Mouse (Mus musculus): ENCODE data around the gene Chmp4b. TPM values are rescaled to one million over a fixed set of nuclear protein-coding genes. Genes with fewer than 3 reads are reported as not detected.

Gene Chmp4b
- total and polyA plus RNA-seq, 2 experiments from 2014 or later: 35.9 to 113 TPM

GRCm38 (mm10) chr2:154639115-154639514, 12.4 kb upstream of the Chmp4b start:
- no peak for TF ChIP-seq CTCF (IDR thresholded peaks at IDR 0.05; ENCODE audit: low read depth)
- H3K9ac ChIP-seq (replicated peaks; ENCODE audit: low read length): no peak overlapping the region
- no peak overlapping the region for H3K4me3 ChIP-seq (ENCODE audit: low read length)
- 90% methylated on average over 4 of the region's 4 CpGs for WGBS
- no peaks in the 10 kb centered on the region for H3K4me1 ChIP-seq (ENCODE audit: insufficient read depth, low read length)
- peaks cover 42% of the 10 kb centered on the region for H3K36me3 ChIP-seq (ENCODE audit: insufficient read depth, low read length)
- H3K27me3 ChIP-seq (ENCODE audit: insufficient read depth, low read length): no peaks in the 10 kb centered on the region
- H3K4me2 ChIP-seq (ENCODE audit: low read depth, low read length): no peak overlapping the region
- H3K27ac ChIP-seq: no peak overlapping the region
- no peak for ATAC-seq
- H3K9me3 ChIP-seq (ENCODE audit: low read length): no peaks in the 10 kb centered on the region
- DNase-seq (ENCODE audit: low spot score): no peak

GRCm38 (mm10) chr2:154641176-154641575, 10.3 kb upstream of the Chmp4b start:
- ATAC-seq (no peak), DNase-seq (ENCODE audit: low spot score) (no peak)
- no peak overlapping the region for H3K9ac ChIP-seq (replicated peaks; ENCODE audit: low read length)
- H3K4me3 ChIP-seq (ENCODE audit: low read length): no peak overlapping the region
- H3K27me3 ChIP-seq (ENCODE audit: insufficient read depth, low read length): no peaks in the 10 kb centered on the region
- H3K9me3 ChIP-seq (ENCODE audit: low read length): no peaks in the 10 kb centered on the region
- H3K4me2 ChIP-seq (ENCODE audit: low read depth, low read length): no peak overlapping the region
- H3K4me1 ChIP-seq (ENCODE audit: insufficient read depth, low read length): no peaks in the 10 kb centered on the region
- H3K36me3 ChIP-seq (ENCODE audit: insufficient read depth, low read length): peaks cover 60% of the 10 kb centered on the region
- H3K27ac ChIP-seq: no peak overlapping the region
- no peak for TF ChIP-seq CTCF (IDR thresholded peaks at IDR 0.05; ENCODE audit: low read depth)
- WGBS: 80% methylated on average over 8 of the region's 8 CpGs

GRCm38 (mm10) chr2:154642005-154642459, 9.5 kb upstream of the Chmp4b start:
- ATAC-seq (no peak), DNase-seq (ENCODE audit: low spot score) (no peak)
- H3K27ac ChIP-seq: no peak overlapping the region
- H3K4me2 ChIP-seq (ENCODE audit: low read depth, low read length): no peak overlapping the region
- H3K9me3 ChIP-seq (ENCODE audit: low read length): no peaks in the 10 kb centered on the region
- no peak overlapping the region for H3K9ac ChIP-seq (replicated peaks; ENCODE audit: low read length)
- H3K36me3 ChIP-seq (ENCODE audit: insufficient read depth, low read length): peaks cover 57% of the 10 kb centered on the region
- 94% methylated on average over 9 of the region's 9 CpGs for WGBS
- H3K4me3 ChIP-seq (ENCODE audit: low read length): no peak overlapping the region
- no peaks in the 10 kb centered on the region for H3K4me1 ChIP-seq (ENCODE audit: insufficient read depth, low read length)
- TF ChIP-seq CTCF (IDR thresholded peaks at IDR 0.05; ENCODE audit: low read depth): no peak
- H3K27me3 ChIP-seq (ENCODE audit: insufficient read depth, low read length): no peaks in the 10 kb centered on the region

- no peak overlapping the region for H3K4me2 ChIP-seq (ENCODE audit: low read depth, low read length)
- ATAC-seq: no peak
- 91% methylated on average over 6 of the region's 6 CpGs for WGBS
These were observed 8.7 kb upstream of the Chmp4b start for GRCm38 (mm10) chr2:154642712-154643385.

GRCm38 (mm10) chr2:154646634-154647033, 4.9 kb upstream of the Chmp4b start:
- ATAC-seq (0 out of 2 replicates have a peak, but pooled peaks have one; percentile 39), DNase-seq (ENCODE audit: low spot score) (peak; percentile 43)
- Histone ChIP-seq H3K9ac (replicated peaks; ENCODE audit: low read length) (no peak overlapping the region), H3K9me3 (ENCODE audit: low read length) (no peaks in the 10 kb centered on the region), H3K4me2 (ENCODE audit: low read depth, low read length) (no peak overlapping the region), H3K27me3 (ENCODE audit: insufficient read depth, low read length) (no peaks in the 10 kb centered on the region), H3K36me3 (ENCODE audit: insufficient read depth, low read length) (peaks cover 27% of the 10 kb centered on the region; the same call in 1 of the 2 replicates), H3K4me3 (ENCODE audit: low read length) (no peak overlapping the region), H3K4me1 (ENCODE audit: insufficient read depth, low read length) (no peaks in the 10 kb centered on the region), H3K27ac (no peak overlapping the region)
- TF ChIP-seq CTCF (IDR thresholded peaks at IDR 0.05; ENCODE audit: low read depth): peak; percentile 64
- WGBS: 76% methylated on average over 5 of the region's 5 CpGs

More at GRCm38 (mm10) chr2:154642712-154643385, 8.7 kb upstream of the Chmp4b start:
- no peak overlapping the region for H3K9ac ChIP-seq (replicated peaks; ENCODE audit: low read length)
- TF ChIP-seq CTCF (IDR thresholded peaks at IDR 0.05; ENCODE audit: low read depth): peak; percentile 21; the same call in 1 of the 2 replicates
- H3K36me3 ChIP-seq (ENCODE audit: insufficient read depth, low read length): peaks cover 52% of the 10 kb centered on the region
- H3K27me3 ChIP-seq (ENCODE audit: insufficient read depth, low read length): no peaks in the 10 kb centered on the region
- no peaks in the 10 kb centered on the region for H3K4me1 ChIP-seq (ENCODE audit: insufficient read depth, low read length)
- no peak overlapping the region for H3K27ac ChIP-seq
- H3K4me3 ChIP-seq (ENCODE audit: low read length): no peak overlapping the region
- no peak for DNase-seq (ENCODE audit: low spot score)
- H3K9me3 ChIP-seq (ENCODE audit: low read length): no peaks in the 10 kb centered on the region

GRCm38 (mm10) chr2:154648086-154648485, 3.4 kb upstream of the Chmp4b start:
- peak; percentile 66 for TF ChIP-seq CTCF (IDR thresholded peaks at IDR 0.05; ENCODE audit: low read depth)
- Histone ChIP-seq H3K9ac (replicated peaks; ENCODE audit: low read length) (no peak overlapping the region), H3K9me3 (ENCODE audit: low read length) (no peaks in the 10 kb centered on the region), H3K4me1 (ENCODE audit: insufficient read depth, low read length) (no peaks in the 10 kb centered on the region), H3K4me2 (ENCODE audit: low read depth, low read length) (no peak overlapping the region), H3K27ac (no peak overlapping the region), H3K36me3 (ENCODE audit: insufficient read depth, low read length) (peaks cover 27% of the 10 kb centered on the region; the same call in 1 of the 2 replicates), H3K27me3 (ENCODE audit: insufficient read depth, low read length) (no peaks in the 10 kb centered on the region), H3K4me3 (ENCODE audit: low read length) (no peak overlapping the region)
- DNase-seq (ENCODE audit: low spot score): peak; percentile 54
- ATAC-seq: no peak
- 21% methylated on average over 3 of the region's 3 CpGs for WGBS

GRCm38 (mm10) chr2:154650404-154650803, 1.1 kb upstream of the Chmp4b start:
- no peak for DNase-seq (ENCODE audit: low spot score)

More at GRCm38 (mm10) chr2:154650404-154650803, 1.1 kb upstream of the Chmp4b start:
- no peaks in the 10 kb centered on the region for H3K9me3 ChIP-seq (ENCODE audit: low read length)
- no peaks in the 10 kb centered on the region for H3K4me1 ChIP-seq (ENCODE audit: insufficient read depth, low read length)
- H3K27me3 ChIP-seq (ENCODE audit: insufficient read depth, low read length): no peaks in the 10 kb centered on the region
- 0 out of 2 replicates have a peak, but pooled peaks have one; percentile 12 for TF ChIP-seq CTCF (IDR thresholded peaks at IDR 0.05; ENCODE audit: low read depth)
- WGBS: 76% methylated on average over 3 of the region's 3 CpGs
- no peak overlapping the region for H3K9ac ChIP-seq (replicated peaks; ENCODE audit: low read length)
- peaks cover 8% of the 10 kb centered on the region; the same call in 1 of the 2 replicates for H3K36me3 ChIP-seq (ENCODE audit: insufficient read depth, low read length)
- no peak overlapping the region for H3K27ac ChIP-seq
- no peak overlapping the region for H3K4me2 ChIP-seq (ENCODE audit: low read depth, low read length)
- ATAC-seq: no peak
- no peak overlapping the region for H3K4me3 ChIP-seq (ENCODE audit: low read length)

Data from hindbrain, postnatal 0 days (tissue).